Mouse (Mus musculus): ENCODE results near the gene 2210408I21Rik.

DNA sequence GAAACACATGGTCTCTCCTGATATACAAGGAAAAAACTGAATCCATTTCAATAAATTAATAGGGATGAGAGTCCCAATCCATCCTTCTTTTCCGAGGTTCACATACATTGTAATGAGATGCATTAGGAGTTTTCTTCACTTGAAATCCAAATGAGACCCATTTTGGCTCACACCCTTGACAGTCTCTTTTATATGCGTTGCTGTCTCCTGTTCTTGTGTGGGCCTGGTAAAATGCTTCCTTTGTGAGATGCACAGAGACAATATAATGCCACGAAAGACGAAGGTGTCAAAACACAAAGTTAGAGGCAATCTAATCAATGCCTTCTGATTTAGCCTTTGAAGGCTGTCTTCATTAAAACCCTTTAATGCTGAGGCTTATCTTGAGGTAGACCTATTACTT is 252.8 kb downstream of the 2210408I21Rik start:
- TF ChIP-seq GATA1 (IDR thresholded peaks at IDR 0.05; ENCODE audit: borderline replicate concordance, low read length) = no peak
- TF ChIP-seq FLI1 (IDR thresholded peaks at IDR 0.05; ENCODE audit: low read length) = no peak
